Mouse (Mus musculus) bone marrow, adult 2 months (tissue): Measurements from ENCODE around the gene Cyb5d2.

ENCODE experiments used
- CTCF ChIP-seq: fragments of 200-500 bp; IDR thresholded peaks from 2 replicates; pipeline ENCODE4 v1.5.1; 2011; ENCODE audit warnings: low read length, control low read depth; ENCODE audit not compliant: control insufficient read depth, insufficient read depth
- POLR2A ChIP-seq: fragments of 200-500 bp; IDR thresholded peaks from 2 replicates; pipeline ENCODE4 v1.6.1; 2011; ENCODE audit warnings: low read depth, mild to moderate bottlenecking, control low read depth, low read length, borderline replicate concordance; ENCODE audit not compliant: control insufficient read depth

DNA sequence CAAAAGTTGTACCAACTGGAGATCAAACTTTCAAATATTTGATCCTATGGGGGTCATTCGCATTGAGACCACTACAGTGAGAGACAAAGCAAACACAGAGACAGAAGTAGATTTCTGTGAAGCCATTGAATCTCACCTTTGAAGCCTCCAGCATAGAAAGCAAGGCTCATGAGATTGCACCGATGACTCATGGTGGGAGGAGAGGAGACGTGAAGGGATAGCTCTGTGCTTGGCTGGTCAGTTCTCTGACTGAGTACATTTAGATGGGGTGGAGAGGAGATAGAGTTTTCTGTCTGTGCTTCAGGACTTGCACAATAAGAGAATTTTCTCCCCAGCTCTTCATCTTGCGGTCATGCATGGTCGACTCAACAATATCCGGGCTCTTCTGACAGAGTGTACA is 36.4 kb downstream of the Cyb5d2 start:
- TF ChIP-seq CTCF (no peak), POLR2A (no peak)
